Mouse (Mus musculus): ENCODE results near the gene Nbl1. TPM values are rescaled to one million over a fixed set of nuclear protein-coding genes. Genes with fewer than 3 reads are reported as not detected.

Nbl1 gene
- polyA plus RNA-seq, 1 experiment from 2014 or later = 42.9 TPM

GRCm38 (mm10) chr4:139129806-139130700 lies 37.3 kb upstream of the Nbl1 start:
- H3K4me1 ChIP-seq (ENCODE audit: control insufficient read depth, insufficient read depth, low read length) = peaks cover 4% of the 10 kb centered on the region; the same call in 1 of the 2 replicates
- H3K9me3 ChIP-seq (ENCODE audit: control insufficient read depth, low read depth, low read length) = no peaks in the 10 kb centered on the region
- no peaks in the 10 kb centered on the region for H3K36me3 ChIP-seq (ENCODE audit: control insufficient read depth, insufficient read depth, low read length)
- ATAC-seq (ENCODE audit: insufficient number of reproducible peaks, insufficient read depth, low FRiP score, low read depth) = peak; percentile 11; the same call in 1 of the 2 replicates
- peak overlapping the region; percentile 92 for H3K9ac ChIP-seq (replicated peaks; ENCODE audit: low read depth, low read length)
- H3K4me2 ChIP-seq (replicated peaks; ENCODE audit: low read depth, low read length) = peak overlapping the region; percentile 75
- H3K27ac ChIP-seq (ENCODE audit: low read length) = peak overlapping the region; percentile 89; the same call in 1 of the 2 replicates
- H3K4me3 ChIP-seq (ENCODE audit: low read depth, low read length) = peak overlapping the region; percentile 61
- H3K27me3 ChIP-seq (ENCODE audit: control insufficient read depth, insufficient read depth, low read length) = no peaks in the 10 kb centered on the region
- WGBS = 2% methylated on average over 55 of the region's 57 CpGs

DNA sequence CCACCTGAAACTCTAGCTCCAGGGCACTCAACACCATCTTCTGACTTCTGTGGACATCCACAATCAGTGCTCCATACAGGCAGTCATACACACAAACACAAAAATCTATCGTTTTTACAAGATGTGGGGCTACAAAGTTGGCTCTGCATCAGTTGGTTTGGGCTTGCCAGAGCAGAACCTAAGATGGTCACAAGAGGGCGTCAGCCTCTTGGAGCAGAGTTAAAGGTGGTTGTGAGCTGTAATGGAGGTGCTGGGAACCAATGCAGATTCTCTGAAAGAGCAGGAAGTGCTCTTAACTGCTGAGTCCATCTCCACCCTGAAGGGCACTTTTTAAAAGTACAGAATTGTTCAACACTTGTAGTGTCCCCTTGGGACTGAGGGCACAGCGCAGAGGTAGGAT lies 33.7 kb upstream of the Nbl1 start:
- H3K27me3 ChIP-seq (ENCODE audit: control insufficient read depth, insufficient read depth, low read length) = no peaks in the 10 kb centered on the region
- H3K36me3 ChIP-seq (ENCODE audit: control insufficient read depth, insufficient read depth, low read length) = no peaks in the 10 kb centered on the region
- H3K4me1 ChIP-seq (ENCODE audit: control insufficient read depth, insufficient read depth, low read length) = peaks cover 4% of the 10 kb centered on the region; the same call in 1 of the 2 replicates
- H3K9me3 ChIP-seq (ENCODE audit: control insufficient read depth, low read depth, low read length) = no peaks in the 10 kb centered on the region
- no peak overlapping the region for H3K27ac ChIP-seq (ENCODE audit: low read length)
- no peak overlapping the region for H3K9ac ChIP-seq (replicated peaks; ENCODE audit: low read depth, low read length)
- no peak for ATAC-seq (ENCODE audit: insufficient number of reproducible peaks, insufficient read depth, low FRiP score, low read depth)
- H3K4me3 ChIP-seq (ENCODE audit: low read depth, low read length) = no peak overlapping the region
- WGBS = 89% methylated on average over 3 of the region's 3 CpGs
- no peak overlapping the region for H3K4me2 ChIP-seq (replicated peaks; ENCODE audit: low read depth, low read length)

- ATAC-seq (ENCODE audit: insufficient number of reproducible peaks, insufficient read depth, low FRiP score, low read depth) = no peak
- Histone ChIP-seq H3K4me2 (replicated peaks; ENCODE audit: low read depth, low read length) (no peak overlapping the region), H3K27me3 (ENCODE audit: control insufficient read depth, insufficient read depth, low read length) (no peaks in the 10 kb centered on the region), H3K36me3 (ENCODE audit: control insufficient read depth, insufficient read depth, low read length) (no peaks in the 10 kb centered on the region), H3K9me3 (ENCODE audit: control insufficient read depth, low read depth, low read length) (no peaks in the 10 kb centered on the region), H3K4me3 (ENCODE audit: low read depth, low read length) (no peak overlapping the region), H3K4me1 (ENCODE audit: control insufficient read depth, insufficient read depth, low read length) (peaks cover 16% of the 10 kb centered on the region), H3K27ac (ENCODE audit: low read length) (no peak overlapping the region), H3K9ac (replicated peaks; ENCODE audit: low read depth, low read length) (no peak overlapping the region)
- 78% methylated on average over 6 of the region's 6 CpGs for WGBS
Observed at GRCm38 (mm10) chr4:139124940-139125339, 32.1 kb upstream of the Nbl1 start.

- ATAC-seq (ENCODE audit: insufficient number of reproducible peaks, insufficient read depth, low FRiP score, low read depth) = no peak
- Histone ChIP-seq H3K27me3 (ENCODE audit: control insufficient read depth, insufficient read depth, low read length) (no peaks in the 10 kb centered on the region), H3K9me3 (ENCODE audit: control insufficient read depth, low read depth, low read length) (no peaks in the 10 kb centered on the region), H3K4me2 (replicated peaks; ENCODE audit: low read depth, low read length) (no peak overlapping the region), H3K4me3 (ENCODE audit: low read depth, low read length) (no peak overlapping the region), H3K27ac (ENCODE audit: low read length) (no peak overlapping the region), H3K9ac (replicated peaks; ENCODE audit: low read depth, low read length) (no peak overlapping the region), H3K4me1 (ENCODE audit: control insufficient read depth, insufficient read depth, low read length) (peaks cover 24% of the 10 kb centered on the region), H3K36me3 (ENCODE audit: control insufficient read depth, insufficient read depth, low read length) (no peaks in the 10 kb centered on the region)
- 84% methylated on average over 4 of the region's 4 CpGs for WGBS
Observed at GRCm38 (mm10) chr4:139122557-139122956, 29.8 kb upstream of the Nbl1 start.

DNA sequence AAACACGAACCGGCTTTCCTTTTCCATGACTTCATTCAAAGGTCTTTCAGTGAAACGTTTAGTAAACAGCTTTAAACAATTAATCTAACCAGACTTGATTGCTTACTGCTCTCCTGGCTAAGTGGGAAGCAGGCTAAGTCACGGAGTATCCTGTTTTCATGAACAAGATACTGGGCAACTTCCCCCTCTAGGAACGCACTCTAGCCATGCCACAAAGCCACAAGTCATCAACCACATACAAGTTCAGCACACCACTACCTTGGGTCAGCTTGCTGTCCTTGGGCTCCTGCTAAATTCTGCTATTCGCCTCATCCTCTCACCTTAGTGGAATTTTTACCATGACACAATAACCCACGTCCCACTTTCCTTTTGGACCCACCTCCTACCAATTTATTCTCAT lies 28.2 kb upstream of the Nbl1 start:
- no peak for ATAC-seq (ENCODE audit: insufficient number of reproducible peaks, insufficient read depth, low FRiP score, low read depth)
- Histone ChIP-seq H3K27me3 (ENCODE audit: control insufficient read depth, insufficient read depth, low read length) (no peaks in the 10 kb centered on the region), H3K4me2 (replicated peaks; ENCODE audit: low read depth, low read length) (no peak overlapping the region), H3K4me3 (ENCODE audit: low read depth, low read length) (no peak overlapping the region), H3K9me3 (ENCODE audit: control insufficient read depth, low read depth, low read length) (no peaks in the 10 kb centered on the region), H3K4me1 (ENCODE audit: control insufficient read depth, insufficient read depth, low read length) (peaks cover 24% of the 10 kb centered on the region), H3K36me3 (ENCODE audit: control insufficient read depth, insufficient read depth, low read length) (no peaks in the 10 kb centered on the region), H3K9ac (replicated peaks; ENCODE audit: low read depth, low read length) (no peak overlapping the region), H3K27ac (ENCODE audit: low read length) (no peak overlapping the region; the same call in 1 of the 2 replicates)
- WGBS = 54% methylated on average over 7 of the region's 7 CpGs

GRCm38 (mm10) chr4:139120281-139120814 lies 27.6 kb upstream of the Nbl1 start:
- H3K36me3 ChIP-seq (ENCODE audit: control insufficient read depth, insufficient read depth, low read length) = no peaks in the 10 kb centered on the region
- H3K4me2 ChIP-seq (replicated peaks; ENCODE audit: low read depth, low read length) = no peak overlapping the region

GRCm38 (mm10) chr4:139116356-139117063 lies 23.7 kb upstream of the Nbl1 start:
- H3K27ac ChIP-seq (ENCODE audit: low read length) = no peak overlapping the region
- 75% methylated on average over 3 of the region's 3 CpGs for WGBS
- no peak overlapping the region for H3K4me3 ChIP-seq (ENCODE audit: low read depth, low read length)
- no peak overlapping the region for H3K9ac ChIP-seq (replicated peaks; ENCODE audit: low read depth, low read length)
- no peaks in the 10 kb centered on the region for H3K9me3 ChIP-seq (ENCODE audit: control insufficient read depth, low read depth, low read length)
- no peaks in the 10 kb centered on the region for H3K27me3 ChIP-seq (ENCODE audit: control insufficient read depth, insufficient read depth, low read length)
- no peak overlapping the region for H3K4me2 ChIP-seq (replicated peaks; ENCODE audit: low read depth, low read length)
- peaks cover 27% of the 10 kb centered on the region for H3K4me1 ChIP-seq (ENCODE audit: control insufficient read depth, insufficient read depth, low read length)
- ATAC-seq (ENCODE audit: insufficient number of reproducible peaks, insufficient read depth, low FRiP score, low read depth) = no peak
- no peaks in the 10 kb centered on the region for H3K36me3 ChIP-seq (ENCODE audit: control insufficient read depth, insufficient read depth, low read length)

More at GRCm38 (mm10) chr4:139120281-139120814, 27.6 kb upstream of the Nbl1 start:
- WGBS = 64% methylated on average over 4 of the region's 4 CpGs
- peaks cover 24% of the 10 kb centered on the region for H3K4me1 ChIP-seq (ENCODE audit: control insufficient read depth, insufficient read depth, low read length)
- no peak for ATAC-seq (ENCODE audit: insufficient number of reproducible peaks, insufficient read depth, low FRiP score, low read depth)
- H3K9me3 ChIP-seq (ENCODE audit: control insufficient read depth, low read depth, low read length) = no peaks in the 10 kb centered on the region
- H3K27me3 ChIP-seq (ENCODE audit: control insufficient read depth, insufficient read depth, low read length) = no peaks in the 10 kb centered on the region
- H3K27ac ChIP-seq (ENCODE audit: low read length) = no peak overlapping the region
- no peak overlapping the region for H3K9ac ChIP-seq (replicated peaks; ENCODE audit: low read depth, low read length)
- H3K4me3 ChIP-seq (ENCODE audit: low read depth, low read length) = no peak overlapping the region

DNA sequence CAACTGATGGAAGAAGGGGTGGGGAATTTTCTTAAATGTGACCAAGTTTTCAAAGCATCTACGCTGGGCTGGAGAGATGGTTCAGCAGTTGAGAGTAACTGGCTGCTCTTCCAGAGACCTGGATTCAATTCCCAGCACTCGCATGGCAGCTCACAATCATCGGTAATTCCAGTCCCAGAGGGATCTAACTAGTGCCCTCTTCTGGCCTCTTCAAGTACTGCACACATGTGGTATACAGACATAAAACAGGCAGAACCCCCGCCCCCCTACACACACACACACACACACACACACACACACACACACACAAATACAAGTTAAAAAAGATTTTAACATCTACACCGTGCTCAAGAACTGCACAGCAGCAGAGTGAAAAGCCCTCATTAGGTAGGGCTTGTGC lies 22.9 kb upstream of the Nbl1 start:
- no peak overlapping the region for H3K27ac ChIP-seq (ENCODE audit: low read length)
- H3K4me2 ChIP-seq (replicated peaks; ENCODE audit: low read depth, low read length) = no peak overlapping the region
- no peak overlapping the region for H3K9ac ChIP-seq (replicated peaks; ENCODE audit: low read depth, low read length)
- H3K36me3 ChIP-seq (ENCODE audit: control insufficient read depth, insufficient read depth, low read length) = no peaks in the 10 kb centered on the region
- H3K9me3 ChIP-seq (ENCODE audit: control insufficient read depth, low read depth, low read length) = no peaks in the 10 kb centered on the region
- H3K4me1 ChIP-seq (ENCODE audit: control insufficient read depth, insufficient read depth, low read length) = peaks cover 30% of the 10 kb centered on the region
- ATAC-seq (ENCODE audit: insufficient number of reproducible peaks, insufficient read depth, low FRiP score, low read depth) = no peak
- H3K27me3 ChIP-seq (ENCODE audit: control insufficient read depth, insufficient read depth, low read length) = no peaks in the 10 kb centered on the region
- WGBS = 96% methylated on average over 5 of the region's 5 CpGs
- H3K4me3 ChIP-seq (ENCODE audit: low read depth, low read length) = no peak overlapping the region

Measured in stomach, embryonic 14.5 days (tissue).